Mouse (Mus musculus): ENCODE results near the gene Ikbke.

- TF ChIP-seq CTCF (IDR thresholded peaks at IDR 0.05; ENCODE audit: insufficient read depth, low read depth, low read length), result no peak
- TF ChIP-seq POLR2A (IDR thresholded peaks at IDR 0.05; ENCODE audit: insufficient read depth, low read depth, low read length), result no peak
Measured at GRCm38 (mm10) chr1:131274725-131275539, 4.5 kb downstream of the Ikbke start.

All from olfactory bulb, adult 2 months (tissue).